Mouse (Mus musculus): ENCODE measurements around the gene Gm11127.
"Not testable (repeated sequence)": the region's sequence is repeated elsewhere in the genome, so short reads cannot be mapped to it uniquely, and the experiment has no call there.

Gene Gm11127

DNA sequence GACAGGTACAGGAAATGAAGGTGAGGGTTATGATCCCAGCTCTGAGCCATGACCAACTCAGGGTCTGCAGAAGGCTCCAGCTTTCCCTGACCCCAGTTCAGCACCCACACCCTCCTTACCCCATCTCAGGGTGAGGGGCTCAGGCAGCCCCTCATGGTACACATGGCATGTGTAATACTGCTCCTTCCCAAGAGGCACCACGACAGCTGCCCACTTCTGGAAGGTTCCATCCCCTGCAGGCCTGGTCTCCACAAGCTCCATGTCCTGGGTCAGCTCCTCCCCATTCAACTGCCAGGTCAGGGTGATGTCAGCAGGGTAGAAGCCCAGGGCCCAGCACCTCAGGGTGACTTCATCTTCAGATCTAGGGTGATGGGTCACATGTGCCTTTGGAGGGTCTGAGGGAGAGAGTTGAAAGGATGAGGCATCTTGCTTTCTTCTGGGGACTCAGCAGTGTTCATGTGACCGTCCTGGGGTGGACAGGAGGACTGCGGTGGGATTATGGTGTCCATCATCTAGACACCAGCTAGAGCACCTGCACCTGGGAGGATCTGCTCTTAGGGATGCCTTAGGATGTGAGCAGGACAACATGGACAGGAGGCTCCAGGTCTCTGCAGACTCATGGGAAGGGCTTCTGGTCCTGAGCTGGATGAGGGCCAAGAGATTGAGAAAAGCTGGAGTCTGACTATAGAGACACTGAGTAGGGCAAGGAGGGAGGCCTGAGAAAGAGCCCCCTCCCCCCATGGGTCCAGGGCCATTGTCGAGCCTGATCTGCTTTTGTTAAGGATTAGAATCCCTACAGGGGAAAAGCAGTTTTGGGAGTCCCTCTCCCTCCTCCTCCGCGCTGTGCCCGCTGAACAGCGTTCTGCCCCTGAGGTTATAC, 27.2 kb downstream of the Gm11127 start:
- DNase-seq = not testable (repeated sequence)

DNA sequence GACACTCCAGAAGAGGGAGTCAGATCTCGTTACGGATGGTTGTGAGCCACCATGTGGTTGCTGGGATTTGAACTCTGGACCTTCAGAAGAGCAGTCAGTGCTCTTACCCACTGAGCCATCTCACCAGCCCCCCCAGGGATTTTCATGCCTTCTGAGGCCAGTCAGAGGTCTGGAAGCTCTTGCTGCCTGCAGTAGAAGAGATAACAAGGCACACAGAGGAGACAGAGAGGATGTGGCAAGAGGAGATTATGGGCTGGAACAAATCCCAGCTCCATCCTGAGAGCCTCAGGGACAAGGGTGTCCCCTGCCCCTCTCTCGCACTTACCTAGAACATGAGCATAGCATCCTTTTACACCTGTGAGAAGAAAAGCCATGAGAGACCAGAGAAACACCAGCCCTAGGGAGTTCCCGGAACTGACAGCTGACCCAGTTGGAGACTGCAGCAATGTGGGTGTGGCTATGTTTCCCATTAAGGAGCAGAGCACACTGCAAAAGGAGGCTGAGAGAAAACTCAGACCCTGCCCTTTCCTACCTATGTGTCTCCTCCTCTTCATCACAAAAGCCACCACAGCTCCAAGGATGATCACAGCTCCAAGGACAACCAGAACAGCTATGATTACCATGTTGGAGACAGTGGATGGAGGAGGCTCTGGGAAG, 28.0 kb downstream of the Gm11127 start:
- DNase-seq = not testable (repeated sequence)

DNA sequence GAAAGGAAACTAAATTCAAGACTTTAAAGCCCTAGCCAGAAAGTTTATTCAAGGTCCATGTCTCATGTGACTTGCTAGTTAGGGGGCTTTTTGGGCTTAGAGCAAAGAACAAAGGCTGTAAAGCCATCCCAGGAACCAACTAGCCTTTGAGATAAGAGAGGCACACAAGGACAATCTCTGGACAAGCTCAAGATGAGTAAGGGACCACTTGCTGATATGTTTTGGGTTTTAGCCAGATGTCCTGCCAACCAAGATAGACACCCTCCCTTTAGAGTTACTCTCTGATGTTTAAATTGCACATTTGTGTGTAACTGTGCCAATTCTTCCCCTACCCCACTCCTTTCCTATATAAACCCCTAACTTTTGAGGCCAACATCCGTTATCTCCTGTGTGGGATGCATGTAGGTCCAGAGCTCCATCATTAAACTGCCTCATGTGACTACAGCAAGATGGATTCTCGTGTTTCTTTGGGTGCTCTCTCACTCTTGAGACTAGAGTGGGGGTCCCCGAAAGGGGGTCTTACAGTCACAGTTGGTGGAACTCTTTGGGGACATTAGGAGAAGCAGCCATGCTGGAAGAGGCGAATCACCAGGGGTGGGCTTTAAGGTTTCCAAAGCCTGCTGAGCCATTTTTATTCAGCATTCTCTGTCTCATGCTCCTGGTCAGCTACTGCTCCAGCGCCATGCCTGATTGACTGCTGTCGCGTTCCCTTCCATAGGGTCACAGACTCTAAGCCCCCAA, 29.1 kb downstream of the Gm11127 start:
- no peak for DNase-seq

GRCm38 (mm10) chr17:36027663-36028062, 30.5 kb downstream of the Gm11127 start:
- DNase-seq = no peak

- DNase-seq = no peak
These were observed 32.3 kb downstream of the Gm11127 start for GRCm38 (mm10) chr17:36025901-36026300.

- no peak for DNase-seq
These were observed 33.0 kb downstream of the Gm11127 start for GRCm38 (mm10) chr17:36025197-36025596.

DNA sequence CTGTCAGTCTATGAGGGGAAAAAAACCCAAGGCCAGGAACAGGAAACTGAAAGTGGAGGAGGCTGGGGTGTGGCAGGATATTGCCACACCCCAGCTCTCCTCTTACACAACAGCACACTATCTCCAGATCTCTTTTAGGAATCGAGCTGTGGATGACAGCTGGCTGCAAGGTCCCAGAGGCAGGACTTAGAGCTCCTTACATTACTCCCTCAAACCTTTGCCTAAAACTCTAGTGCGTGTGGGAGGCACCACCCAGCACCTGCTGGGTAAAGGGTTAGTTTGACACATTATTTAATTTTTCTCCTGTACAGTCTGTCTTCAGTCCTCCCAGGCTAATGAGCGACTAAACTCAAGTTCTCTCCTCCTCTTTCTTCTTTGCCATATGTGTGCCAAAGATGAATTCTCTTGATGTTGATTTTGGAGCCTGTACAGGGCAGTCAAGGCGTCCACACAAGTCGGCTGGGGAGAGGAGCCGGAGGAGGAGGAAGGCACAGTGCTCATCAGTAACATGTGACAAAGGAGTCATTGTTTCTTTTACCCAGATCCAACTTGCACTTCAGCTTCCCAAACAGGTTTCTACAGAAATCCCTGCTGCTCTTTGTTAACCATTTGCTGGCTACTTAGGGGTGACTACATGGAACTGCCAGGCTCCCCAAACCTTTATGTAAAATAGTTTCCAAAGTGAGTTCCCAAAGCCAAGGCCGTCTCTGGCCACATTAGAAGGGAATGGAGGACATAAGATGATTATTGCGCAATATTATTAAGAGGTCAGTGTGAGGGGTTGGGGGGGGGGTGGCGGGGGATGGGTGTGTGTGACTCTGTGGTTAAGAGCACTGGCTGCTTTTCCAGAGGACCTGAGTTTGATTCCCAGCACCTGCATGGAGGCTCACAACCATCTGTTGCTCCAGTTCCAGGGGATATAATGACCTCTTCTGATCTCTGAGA, 34.2 kb downstream of the Gm11127 start:
- DNase-seq = no peak

GRCm38 (mm10) chr17:36022922-36023321, 35.2 kb downstream of the Gm11127 start:
- DNase-seq = no peak

- DNase-seq = no peak
These were observed 36.1 kb downstream of the Gm11127 start for GRCm38 (mm10) chr17:36022098-36022497.

- DNase-seq = no peak
These were observed 36.9 kb downstream of the Gm11127 start for GRCm38 (mm10) chr17:36021309-36021708.

- no peak for DNase-seq
These were observed 37.7 kb downstream of the Gm11127 start, which contains the start of gene H2-T24 for GRCm38 (mm10) chr17:36020191-36021073. H2-T24 (minus strand) TSS chr17:36020560.

DNA sequence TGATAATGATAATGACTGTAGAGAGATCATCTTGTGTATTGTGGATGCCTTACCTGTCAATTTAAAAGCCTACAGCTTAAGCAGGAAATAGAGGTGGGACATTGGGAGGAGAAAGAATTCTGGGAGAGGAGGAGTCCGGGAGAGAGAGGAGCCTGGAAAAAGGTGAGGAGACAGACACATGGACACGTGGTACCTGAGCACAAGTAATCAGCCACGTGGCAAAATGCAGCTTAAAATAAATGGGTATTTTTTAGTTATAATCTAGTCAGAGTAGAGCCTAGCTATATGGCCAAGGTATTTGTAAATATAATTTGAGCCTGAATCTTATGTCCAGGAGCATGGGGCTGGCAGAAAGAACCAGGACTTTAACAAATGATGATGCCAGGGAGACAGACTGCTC, 38.7 kb downstream of the Gm11127 start:
- no peak for DNase-seq

GRCm38 (mm10) chr17:36018979-36019378, 39.2 kb downstream of the Gm11127 start:
- DNase-seq = no peak

DNA sequence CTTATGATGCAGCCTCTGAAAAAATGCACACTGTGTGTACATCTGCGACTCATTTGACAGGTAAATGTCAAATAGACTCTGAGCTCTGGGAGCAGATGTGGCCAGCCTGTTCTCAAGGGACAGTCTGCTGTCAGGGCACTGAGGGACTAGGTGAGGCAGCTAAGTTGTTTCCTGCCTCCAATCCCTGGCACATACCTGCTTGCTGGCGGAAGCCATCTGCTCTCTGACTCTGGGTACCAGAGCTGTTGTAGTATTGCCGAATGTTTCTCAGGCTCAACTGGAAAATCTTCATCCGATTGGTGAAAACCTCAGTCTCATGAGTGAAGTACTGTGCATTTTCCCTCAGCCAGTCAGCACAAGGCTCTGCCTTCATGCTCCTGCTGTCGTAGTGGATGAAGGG, 41.1 kb downstream of the Gm11127 start:
- DNase-seq = no peak

DNA sequence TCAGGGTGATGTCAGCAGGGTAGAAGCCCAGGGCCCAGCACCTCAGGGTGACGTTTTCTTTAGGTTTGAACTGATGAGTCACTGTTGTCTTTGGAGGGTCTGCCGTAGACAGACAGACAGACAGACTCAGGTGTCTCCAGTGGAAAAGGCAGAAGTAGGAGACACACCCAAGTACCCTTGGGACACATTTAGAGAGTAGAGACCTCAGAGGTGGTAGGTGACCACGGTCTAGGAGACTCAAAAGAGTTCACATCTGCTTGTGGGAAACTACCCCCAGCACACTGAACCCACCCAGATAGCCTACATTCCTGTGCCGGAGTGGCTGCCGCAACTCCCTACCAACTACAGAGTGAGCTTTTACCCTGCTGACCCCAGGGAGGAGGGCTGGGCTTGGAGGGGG, 43.2 kb downstream of the Gm11127 start:
- no peak for DNase-seq
